In the genomic region with DNA sequence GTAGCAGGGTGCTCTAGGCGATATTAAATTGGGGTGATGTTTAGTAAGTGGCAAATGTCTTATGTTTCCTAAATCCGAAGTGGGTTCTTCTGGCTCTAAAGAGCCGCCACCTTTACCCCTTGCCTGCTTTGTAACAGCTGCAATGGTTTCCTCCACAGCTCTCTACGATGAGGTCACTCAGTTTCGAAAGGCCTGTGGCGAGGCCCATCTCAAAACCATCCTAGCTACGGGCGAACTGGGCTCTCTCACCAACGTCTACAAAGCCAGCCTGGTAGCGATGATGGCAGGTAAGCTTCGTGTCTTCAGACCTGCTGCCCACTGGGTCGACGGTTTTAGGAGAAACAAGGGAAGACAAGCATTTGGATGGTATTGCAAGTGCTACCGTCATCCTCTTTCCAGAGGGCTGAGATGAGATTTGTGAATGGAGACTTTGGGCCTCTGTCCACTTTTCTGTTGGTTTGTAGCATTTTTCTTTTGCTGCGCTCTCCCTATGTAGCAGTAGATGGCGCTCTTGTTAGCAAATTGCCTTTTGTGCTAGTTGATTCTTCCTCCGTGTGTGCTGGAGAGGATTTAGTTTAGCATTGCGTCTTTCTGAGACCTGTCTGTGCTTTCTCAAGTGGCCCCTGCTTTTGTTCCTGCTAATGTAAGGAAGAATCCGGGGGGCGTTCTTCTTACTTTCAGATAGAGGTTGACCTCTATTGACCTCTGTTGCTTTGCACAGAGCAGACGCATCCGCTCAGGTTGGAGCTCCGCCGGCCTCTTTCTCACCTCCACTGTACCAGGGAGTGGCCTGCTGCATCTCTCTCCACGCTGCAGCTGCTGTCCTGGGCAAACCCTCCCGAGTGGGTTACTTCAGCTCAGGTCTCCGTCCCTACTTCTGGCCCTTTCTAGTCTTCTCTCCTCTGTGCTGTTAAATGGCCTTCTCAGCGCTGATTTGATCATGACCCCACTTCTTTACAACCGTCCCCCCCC, we compare ENCODE assay signal across 10 mouse cellular contexts. TPM values are rescaled to one million over a fixed set of nuclear protein-coding genes. Genes with fewer than 3 reads are reported as not detected.
DNase-seq lines count a peak whose midpoint lies in the region; ATAC-seq and TF ChIP-seq lines count a peak whose summit lies in the region.
"Had no signal": no experiment of that assay in that cellular context is flagged by ENCODE, and none has a peak within 500 bp of the region (broad histone marks: within the 10 kb centered on the region; RNA-seq: fewer than 3 reads in every experiment).

No protein-coding gene starts in this region.

- DNase-seq in lung, adult 18-20 months, result no peak
- DNase-seq in lung, postnatal 36 days, result peak; percentile 26
- no peak for DNase-seq in stomach, postnatal 0 days (ENCODE audit: low spot score)
- no peak for DNase-seq in thymus, postnatal 36 days

- no peaks in the 10 kb centered on the region for H3K4me1 ChIP-seq in lung, embryonic 15.5 days
- no peaks in the 10 kb centered on the region; the same call in 1 of the 2 replicates for H3K4me1 ChIP-seq in cortical plate, adult 2 months (ENCODE audit: control insufficient read depth, insufficient read depth, low read length)
- H3K4me1 ChIP-seq in hindbrain, embryonic 15.5 days (replicated peaks), result 0 out of 2 replicates have a peak, but pooled peaks cover 2% of the 10 kb centered on the region
- no peaks in the 10 kb centered on the region for H3K4me1 ChIP-seq in stomach, postnatal 0 days (replicated peaks; ENCODE audit: control insufficient read depth, insufficient read depth)
- H3K4me1 ChIP-seq: stomach, embryonic 15.5 days had no signal

- no peak for TF ChIP-seq EP300 in stomach, postnatal 0 days (optimal IDR thresholded peaks at IDR 0.05)

- H3K4me3 ChIP-seq in lung, embryonic 15.5 days, result no peak overlapping the region
- H3K4me3 ChIP-seq in cortical plate, adult 2 months (ENCODE audit: insufficient read depth, low read length), result no peak overlapping the region
- H3K4me3 ChIP-seq in hindbrain, embryonic 15.5 days, result no peak overlapping the region
- H3K4me3 ChIP-seq in stomach, postnatal 0 days (ENCODE audit: low read depth, low read length), result no peak overlapping the region
- H3K4me3 ChIP-seq: limb, embryonic 12.5 days; stomach, embryonic 15.5 days had no signal

- peaks cover 6% of the 10 kb centered on the region; the same call in 1 of the 2 replicates for H3K36me3 ChIP-seq in lung, embryonic 15.5 days
- H3K36me3 ChIP-seq in hindbrain, embryonic 15.5 days, result 0 out of 2 replicates have a peak, but pooled peaks cover 3% of the 10 kb centered on the region
- no peaks in the 10 kb centered on the region for H3K36me3 ChIP-seq in stomach, postnatal 0 days (ENCODE audit: control insufficient read depth, insufficient read depth, low read length)

- H3K9ac ChIP-seq in lung, embryonic 15.5 days, result no peak overlapping the region
- no peak overlapping the region for H3K9ac ChIP-seq in hindbrain, embryonic 15.5 days
- H3K9ac ChIP-seq in stomach, postnatal 0 days (ENCODE audit: low read length), result no peak overlapping the region
- H3K9ac ChIP-seq: limb, embryonic 12.5 days; stomach, embryonic 15.5 days had no signal

- TF ChIP-seq POLR2A in cortical plate, adult 2 months (IDR thresholded peaks at IDR 0.05; ENCODE audit: extremely low read depth, insufficient read depth, low read length), result no peak

- no peak overlapping the region for H3K27ac ChIP-seq in lung, embryonic 15.5 days
- no peak overlapping the region for H3K27ac ChIP-seq in cortical plate, adult 2 months (ENCODE audit: insufficient read depth, low read length)
- H3K27ac ChIP-seq in hindbrain, embryonic 15.5 days (replicated peaks), result no peak overlapping the region
- H3K27ac ChIP-seq in stomach, postnatal 0 days (replicated peaks), result no peak overlapping the region
- H3K27ac ChIP-seq: limb, embryonic 12.5 days; stomach, embryonic 15.5 days had no signal

- TF ChIP-seq CTCF in cortical plate, adult 2 months (IDR thresholded peaks at IDR 0.05; ENCODE audit: extremely low read depth, insufficient read depth, low read length), result peak; percentile 72
- TF ChIP-seq CTCF in stomach, postnatal 0 days (IDR thresholded peaks at IDR 0.05; ENCODE audit: low read depth), result peak; percentile 83

- H3K4me2 ChIP-seq in lung, embryonic 15.5 days, result no peak overlapping the region
- H3K4me2 ChIP-seq in hindbrain, embryonic 15.5 days, result no peak overlapping the region
- H3K4me2 ChIP-seq in stomach, postnatal 0 days (replicated peaks; ENCODE audit: low read depth), result no peak overlapping the region
- H3K4me2 ChIP-seq: limb, embryonic 12.5 days; stomach, embryonic 15.5 days had no signal

- WGBS in lung, embryonic 15.5 days, result 68% methylated on average over 28 of the region's 29 CpGs
- WGBS in hindbrain, embryonic 15.5 days, result 75% methylated on average over 29 of the region's 29 CpGs
- 72% methylated on average over 29 of the region's 29 CpGs for WGBS in stomach, postnatal 0 days

- 0 out of 2 replicates have a peak, but pooled peaks have one; percentile 15 for ATAC-seq in lung, embryonic 15.5 days (ENCODE audit: borderline replicate concordance, extremely low read depth, low FRiP score, low TSS enrichment)
- ATAC-seq in hindbrain, embryonic 15.5 days (ENCODE audit: low FRiP score, low read depth), result peak; percentile 72; the same call in 1 of the 2 replicates
- ATAC-seq in stomach, postnatal 0 days (ENCODE audit: low FRiP score, low TSS enrichment), result 0 out of 2 replicates have a peak, but pooled peaks have one; percentile 15
- ATAC-seq in CD4-positive, CD25-positive, alpha-beta regulatory T cell, adult 4 months, result no peak

- H3K9me3 ChIP-seq in lung, embryonic 15.5 days, result peaks cover 9% of the 10 kb centered on the region; the same call in 1 of the 2 replicates
- peaks cover 5% of the 10 kb centered on the region; the same call in 1 of the 2 replicates for H3K9me3 ChIP-seq in hindbrain, embryonic 15.5 days
- 0 out of 2 replicates have a peak, but pooled peaks cover 2% of the 10 kb centered on the region for H3K9me3 ChIP-seq in stomach, postnatal 0 days (ENCODE audit: control insufficient read depth, low read length)
- H3K9me3 ChIP-seq: stomach, embryonic 15.5 days had no signal

- no peaks in the 10 kb centered on the region for H3K27me3 ChIP-seq in lung, embryonic 15.5 days
- no peaks in the 10 kb centered on the region for H3K27me3 ChIP-seq in hindbrain, embryonic 15.5 days
- no peaks in the 10 kb centered on the region for H3K27me3 ChIP-seq in stomach, postnatal 0 days (ENCODE audit: control insufficient read depth, insufficient read depth, low read length)
- H3K27me3 ChIP-seq: limb, embryonic 12.5 days; stomach, embryonic 15.5 days had no signal

RNA-seq across cellular contexts. Expression of a gene that starts 42.5 kb away (rescaled TPM):
- 63.4 and 70.7 TPM in 2 replicates for polyA plus RNA-seq in lung, embryonic 15.5 days (2015; fragmentation: Nextera tagmentation; extraction: Ambion mirVana)
- polyA plus RNA-seq in cortical plate, adult 2 months (2012; rRNA removed), result 3.2 and 4.0 TPM in 2 replicates
- polyA plus RNA-seq in hindbrain, embryonic 15.5 days (2015; fragmentation: Nextera tagmentation; extraction: Ambion mirVana), result 12.6 and 13.4 TPM in 2 replicates
- 47.1 and 49.4 TPM in 2 replicates for polyA plus RNA-seq in stomach, postnatal 0 days (2015; fragmentation: Nextera tagmentation; extraction: Ambion mirVana)
- 10 to 100 TPM; 68.4 to 82.3 TPM for polyA plus RNA-seq in CD4-positive, CD25-positive, alpha-beta regulatory T cell, adult 4 months (2017; shearing (Covaris generic))
